Mouse (Mus musculus): ENCODE results near the gene Actr8.

Gene Actr8

DNA sequence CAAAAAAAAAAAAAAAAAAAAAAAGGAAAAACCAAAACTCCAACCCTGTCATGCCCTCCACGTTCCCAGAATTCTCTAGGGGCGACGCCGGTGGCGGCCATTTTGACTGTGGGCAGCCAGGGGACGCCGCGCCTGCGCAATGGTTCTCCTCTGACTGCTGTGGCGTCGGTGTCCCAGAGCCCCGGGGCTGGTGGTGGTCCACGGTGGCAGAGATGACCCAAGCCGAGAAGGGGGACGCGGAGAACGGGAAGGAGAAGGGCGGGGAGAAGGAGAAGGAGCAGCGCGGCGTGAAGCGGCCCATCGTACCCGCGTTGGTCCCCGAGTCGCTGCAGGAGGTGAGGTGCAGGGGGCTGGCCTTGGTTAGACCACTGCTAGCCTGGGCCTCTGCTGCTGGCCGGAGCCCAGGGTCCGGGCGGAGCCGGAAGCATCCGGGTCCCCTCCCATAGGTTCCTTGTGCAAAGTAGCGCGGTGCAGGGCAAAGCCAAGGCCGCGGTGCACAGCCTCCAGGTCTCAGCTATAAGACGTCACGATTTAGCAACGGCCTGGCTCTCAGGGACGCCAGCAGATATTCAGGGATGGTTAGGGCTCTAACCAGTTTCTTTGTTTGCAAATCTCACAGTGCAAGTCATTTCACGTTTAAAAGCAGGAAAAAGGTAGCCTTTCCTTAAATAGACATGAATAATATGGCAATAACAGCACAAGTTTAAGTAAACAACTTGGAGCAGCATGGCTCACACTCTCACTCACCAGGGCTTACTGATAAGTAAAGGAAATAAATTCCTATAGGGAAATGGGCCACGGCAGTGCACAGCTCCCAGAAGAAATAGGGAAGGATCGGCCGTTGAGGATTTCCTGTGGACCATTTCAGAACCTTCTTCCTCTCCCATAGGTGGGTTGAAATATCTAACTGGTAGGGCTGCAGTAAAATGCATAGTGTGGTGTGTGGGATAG lies at the start of gene Actr8:
TSS of gene Actr8 (plus strand) at position 84 of the 951 bp plus-strand sequence.
- peak; percentile 90 for DNase-seq

DNA sequence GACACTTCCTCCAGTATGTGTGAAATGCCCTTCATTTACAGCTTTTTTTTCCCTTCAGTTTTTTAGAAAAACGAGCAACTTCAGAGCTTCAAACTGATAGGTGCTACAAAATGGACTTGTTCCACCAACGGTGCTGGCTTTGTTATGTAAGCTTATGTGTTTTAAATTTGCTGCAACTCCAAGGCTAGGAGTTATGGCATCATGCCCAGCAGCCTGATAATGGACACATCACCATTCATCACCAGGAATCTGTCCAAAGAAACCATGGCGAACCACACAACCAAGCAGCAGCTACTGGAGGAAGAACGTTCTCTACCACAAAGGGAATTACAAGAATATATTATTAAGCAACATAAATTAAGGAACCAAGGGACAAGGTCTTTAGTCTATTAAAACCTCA lies 49.2 kb upstream of the Actr8 start:
- no peak for DNase-seq

DNA sequence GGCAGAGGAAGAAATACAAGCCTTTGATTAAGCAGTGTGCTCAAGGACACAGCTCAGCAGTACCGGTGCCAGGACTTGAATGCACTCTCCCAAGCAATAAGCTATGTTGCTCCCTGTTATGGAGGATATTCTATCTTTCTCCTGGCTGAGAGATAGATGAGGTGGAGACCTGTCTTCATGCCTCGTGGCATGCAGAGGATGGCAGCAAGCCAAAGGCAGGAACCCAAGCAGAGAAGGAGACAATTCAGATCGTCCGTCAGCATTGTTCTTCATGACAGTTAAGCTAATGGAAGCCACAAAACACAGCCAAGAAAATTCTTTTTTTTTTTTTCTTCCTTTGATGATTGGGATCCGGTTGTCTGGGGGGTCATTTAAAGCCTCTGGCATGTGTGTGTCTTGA lies 42.6 kb upstream of the Actr8 start:
- no peak for DNase-seq

DNA sequence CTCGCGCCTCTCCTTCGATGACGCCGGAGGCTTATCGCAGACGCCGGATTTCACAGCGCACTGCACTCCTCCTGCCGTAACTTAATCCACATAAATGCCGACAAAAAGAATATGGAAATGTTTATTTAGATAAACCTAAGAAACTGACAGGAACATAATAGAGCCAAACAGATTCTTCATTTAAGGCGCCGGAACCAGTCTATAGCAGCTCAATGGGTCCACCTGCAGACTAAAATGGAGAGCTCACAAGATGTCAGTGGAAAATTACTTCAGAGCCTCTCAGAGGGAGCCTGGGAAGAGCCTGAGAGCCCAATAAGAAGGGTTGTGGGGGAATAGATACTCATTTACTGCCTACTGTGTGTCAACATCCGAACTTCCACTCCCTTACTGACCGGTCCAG lies 40.7 kb upstream of the Actr8 start:
- DNase-seq: peak; percentile 42

DNA sequence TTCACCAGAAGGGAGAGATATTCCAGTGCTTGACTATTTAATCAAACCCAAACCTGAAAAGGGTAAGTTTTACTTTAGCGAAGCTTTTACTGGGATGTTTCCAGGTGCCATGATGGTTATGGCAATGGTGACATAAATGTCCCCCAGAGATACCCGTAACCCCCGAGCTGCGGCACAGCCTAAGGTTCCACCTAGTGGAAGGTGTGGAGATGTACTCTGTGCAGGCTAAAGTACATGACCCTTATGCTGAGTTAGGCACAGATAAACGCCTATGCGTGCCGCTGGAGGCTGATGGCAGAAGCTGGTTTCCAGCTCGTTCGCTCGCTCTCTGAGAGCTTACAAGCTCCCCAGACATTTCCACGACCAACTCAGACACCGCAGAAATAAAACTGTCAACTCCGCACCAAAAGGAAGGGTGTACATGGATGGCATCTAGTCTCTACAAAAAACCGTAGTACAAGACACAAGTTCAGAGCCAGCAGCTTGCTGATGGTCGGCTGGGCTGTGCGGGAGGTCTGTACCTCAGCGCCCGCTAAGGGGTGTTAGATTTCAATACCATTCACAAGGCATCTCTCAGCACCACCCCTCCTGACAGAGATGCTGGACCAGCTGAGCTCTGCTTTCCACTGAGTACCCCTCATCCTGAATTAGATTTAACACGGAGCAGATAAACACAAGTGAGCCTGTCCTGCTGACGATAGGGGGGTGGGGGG lies 38.4 kb upstream of the Actr8 start:
- DNase-seq: no peak

DNA sequence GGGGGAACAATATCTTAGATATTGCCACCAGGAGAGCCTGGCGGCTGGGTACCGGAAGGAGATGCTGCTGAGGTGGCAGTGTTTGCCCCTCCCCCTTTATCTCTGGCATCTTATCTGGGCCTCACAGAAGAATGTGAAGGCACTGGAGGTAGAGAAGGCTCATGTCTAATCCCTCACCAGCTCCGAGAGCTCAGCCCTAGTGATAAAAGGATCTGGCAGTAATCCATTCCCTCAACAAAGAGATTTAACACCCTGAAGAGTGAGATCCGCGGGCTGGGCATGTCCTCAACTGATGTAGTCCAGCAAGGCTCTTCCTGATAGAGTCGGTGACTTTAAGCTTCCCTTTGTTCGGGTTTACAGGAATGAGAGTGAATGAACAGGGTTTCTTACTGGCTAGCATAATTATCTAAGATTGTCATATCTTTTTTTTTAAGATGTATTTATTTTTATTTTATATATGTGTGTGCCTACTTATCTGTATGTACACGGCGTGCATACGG lies 37.8 kb upstream of the Actr8 start:
- no peak for DNase-seq

DNA sequence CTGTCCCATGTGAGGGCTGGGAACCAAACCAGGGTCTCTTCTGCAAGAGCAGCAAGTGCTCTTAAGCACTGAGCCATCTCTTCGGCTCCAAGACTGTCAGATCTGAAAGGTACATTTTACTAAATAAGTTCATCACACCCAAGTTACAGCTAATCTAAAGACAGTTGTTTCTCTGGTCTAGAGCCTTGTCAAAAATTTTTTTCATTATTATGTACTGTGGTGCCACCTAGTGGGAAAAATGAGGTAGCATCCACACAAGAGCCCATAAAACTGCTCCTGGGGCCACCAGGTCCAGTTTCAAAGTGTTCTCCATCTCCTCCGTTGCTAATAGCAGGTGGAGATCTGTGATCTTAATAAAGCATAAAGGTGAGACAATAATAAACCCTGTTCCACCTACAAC lies 37.3 kb upstream of the Actr8 start:
- peak; percentile 25 for DNase-seq

DNA sequence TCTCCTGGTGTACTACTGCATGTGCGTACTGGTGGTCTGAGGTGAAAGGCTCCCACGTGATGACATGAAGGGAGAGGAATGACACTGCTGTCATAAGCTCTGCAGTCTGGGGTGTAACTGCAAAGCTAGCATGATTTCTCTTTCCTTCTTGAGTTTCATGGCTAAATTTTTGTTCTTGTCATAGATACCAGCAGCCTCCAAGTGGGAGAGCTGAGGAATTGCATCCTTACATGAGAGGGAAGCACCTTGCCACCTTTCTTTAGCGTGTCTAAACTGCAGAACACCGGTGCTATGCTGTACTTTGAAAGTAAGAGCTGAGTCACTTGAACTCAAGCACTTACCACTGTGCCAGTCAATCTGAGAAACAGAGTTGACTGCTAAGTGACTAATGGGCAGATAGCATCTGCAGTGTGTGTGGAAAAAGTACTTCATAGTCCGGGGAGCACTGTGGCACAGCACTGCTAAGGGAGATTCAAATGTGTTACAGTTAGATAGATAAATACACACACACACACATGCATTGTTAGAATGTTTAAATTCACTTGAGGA lies 31.3 kb upstream of the Actr8 start:
- no peak for DNase-seq

DNA sequence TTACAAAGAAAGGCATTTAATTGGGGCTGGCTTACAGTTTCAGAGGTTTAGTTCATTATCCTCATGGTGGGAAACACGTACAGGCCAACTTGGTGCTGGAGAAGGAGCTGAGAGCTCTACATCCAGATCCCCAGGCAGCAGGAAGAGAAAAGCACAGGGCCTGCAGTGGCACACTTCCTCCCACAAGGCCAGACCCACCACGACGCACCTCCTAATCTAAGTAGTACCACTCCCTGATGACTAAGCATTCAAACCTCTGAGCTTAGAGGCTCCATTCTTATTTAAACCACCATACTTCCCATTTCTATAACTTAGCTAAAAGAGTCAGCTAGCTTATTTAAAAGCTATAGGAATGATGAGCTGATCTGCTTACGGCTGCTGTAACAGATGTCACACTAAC lies 27.3 kb upstream of the Actr8 start:
- DNase-seq: no peak

DNA sequence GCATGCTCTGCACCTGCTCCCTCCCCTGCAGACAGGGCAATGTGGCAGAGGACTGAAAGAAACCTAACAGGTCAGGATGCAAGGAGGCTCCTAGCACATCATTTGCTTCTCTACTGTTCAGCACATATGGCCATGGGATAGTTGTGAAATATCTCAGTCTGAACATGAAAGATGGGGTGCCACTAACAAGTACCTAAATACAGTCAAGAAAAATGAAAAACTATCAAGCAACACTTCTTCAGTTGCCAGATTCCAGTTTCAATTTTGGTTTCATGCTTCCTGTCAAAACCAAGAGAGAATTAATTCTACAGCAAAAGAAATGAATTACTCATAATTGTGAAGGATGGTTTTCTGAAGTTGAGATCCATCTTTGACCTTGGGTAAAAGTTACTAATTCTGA lies 20.7 kb upstream of the Actr8 start:
- DNase-seq: no peak

DNA sequence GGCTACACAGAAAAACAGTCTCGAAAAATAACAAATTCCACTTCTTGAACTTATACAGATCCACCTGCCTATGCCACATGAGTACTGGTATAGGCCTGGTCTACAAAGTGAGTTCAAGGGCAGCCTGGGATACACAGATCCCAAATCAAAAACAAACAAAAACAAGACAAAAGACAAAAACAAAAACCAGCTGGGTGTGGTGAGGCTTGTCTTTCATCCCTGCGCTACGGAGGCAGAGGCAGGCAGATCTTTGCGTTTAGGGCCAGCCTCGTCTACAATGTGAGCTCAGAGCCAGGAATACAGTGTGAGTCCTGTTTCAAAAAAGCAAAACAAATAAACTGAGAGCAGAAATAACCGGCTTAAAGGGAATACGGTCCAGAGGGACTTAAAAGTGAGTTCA lies 10.5 kb upstream of the Actr8 start:
- DNase-seq: no peak

DNA sequence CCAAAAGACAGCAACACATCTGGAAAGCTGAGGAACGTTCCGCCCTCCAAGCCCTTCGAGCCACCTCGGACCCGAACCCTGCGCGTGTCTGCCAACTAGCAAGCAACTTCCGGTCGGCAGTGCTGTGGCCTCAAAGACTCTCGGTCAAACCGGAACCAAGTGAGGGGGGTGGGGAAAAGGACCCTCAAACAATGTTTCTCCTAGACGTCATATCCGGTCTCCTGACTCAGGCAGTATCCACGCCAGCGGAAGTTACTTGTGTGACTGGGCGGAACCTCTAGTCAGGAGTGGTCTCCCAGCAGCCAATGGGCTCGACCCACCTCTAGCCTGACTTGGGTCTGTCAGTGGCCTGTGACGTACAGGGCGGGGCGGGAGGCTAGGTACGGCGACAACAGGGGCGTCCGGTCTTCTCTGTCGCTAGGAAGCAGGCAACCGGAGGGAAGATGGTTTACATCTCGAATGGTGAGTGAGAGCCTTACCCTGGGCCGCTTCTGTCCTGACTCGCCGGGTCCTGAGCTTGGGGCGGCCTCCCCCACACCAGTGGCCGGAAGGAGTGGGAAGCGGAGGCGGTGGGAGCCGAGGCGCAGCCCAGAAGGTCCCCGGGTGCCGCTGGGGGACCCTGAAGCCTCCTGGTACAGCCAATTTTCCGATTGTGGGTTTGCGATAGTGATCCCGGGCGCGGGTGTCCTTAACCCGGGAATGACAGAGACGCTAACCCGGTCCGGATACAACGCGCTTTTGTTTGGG lies 9.9 kb upstream of the Actr8 start, which contains the start of gene Selenok:
TSS of gene Selenok (plus strand) at position 234 of the 747 bp plus-strand sequence.
- DNase-seq: peak; percentile 100

DNA sequence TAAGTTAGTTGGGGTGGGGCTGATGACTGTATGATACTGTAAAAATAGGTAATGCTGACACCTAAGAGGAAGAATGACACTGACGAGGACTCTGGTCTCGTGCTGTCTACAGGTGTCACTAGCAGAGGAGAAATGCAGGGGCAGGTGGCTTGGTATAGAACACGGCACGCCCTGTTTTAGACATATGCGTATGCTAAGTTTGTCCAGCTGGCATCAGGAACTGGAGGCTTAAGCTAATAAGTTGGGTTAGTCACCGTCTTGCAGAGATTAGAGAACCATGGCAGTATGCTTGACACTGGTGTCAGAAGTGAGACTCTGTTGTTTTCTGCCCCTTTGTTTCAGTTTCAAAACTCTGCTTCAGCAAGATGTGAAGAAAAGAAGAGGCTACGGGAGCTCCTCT lies 6.7 kb upstream of the Actr8 start:
- DNase-seq: no peak

DNA sequence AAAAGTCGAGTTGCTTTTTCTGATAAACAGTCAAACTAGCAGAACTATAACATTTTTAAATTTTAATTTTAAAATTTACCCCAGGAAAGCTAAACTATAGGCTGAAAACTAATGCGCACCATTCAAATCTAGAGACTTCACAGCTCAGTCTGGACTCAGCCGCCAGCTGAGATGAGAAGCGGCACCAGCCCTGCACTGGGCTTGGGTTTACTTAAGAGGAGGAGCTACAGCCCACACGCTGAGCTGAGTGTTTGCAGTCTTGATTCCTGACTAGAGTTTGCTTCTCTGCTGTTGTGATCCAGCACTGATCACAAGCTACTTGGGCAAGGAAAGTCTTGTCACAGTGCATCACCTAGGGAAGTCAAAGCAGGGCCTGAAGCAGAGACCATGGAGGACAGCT lies 6.1 kb upstream of the Actr8 start:
- no peak for DNase-seq

DNA sequence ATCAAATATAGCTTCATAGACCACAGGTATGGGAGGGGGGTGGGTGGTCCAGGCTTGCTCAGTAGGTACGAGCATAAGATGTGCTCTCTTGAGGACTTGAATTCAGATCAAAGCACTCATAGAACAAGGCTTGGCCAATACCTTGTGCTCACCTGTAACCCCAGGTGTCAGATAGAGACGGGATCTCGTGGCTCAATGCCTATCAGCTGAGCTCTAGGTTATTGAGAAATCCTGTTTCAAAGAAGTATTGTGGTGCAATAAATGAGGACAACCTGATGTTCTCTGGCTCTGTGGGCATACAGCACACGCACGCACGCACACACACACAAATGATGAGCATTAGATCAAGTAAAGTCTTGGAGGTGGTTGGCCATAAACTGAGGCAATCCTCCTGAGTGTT lies 1.2 kb upstream of the Actr8 start:
- no peak for DNase-seq

DNA sequence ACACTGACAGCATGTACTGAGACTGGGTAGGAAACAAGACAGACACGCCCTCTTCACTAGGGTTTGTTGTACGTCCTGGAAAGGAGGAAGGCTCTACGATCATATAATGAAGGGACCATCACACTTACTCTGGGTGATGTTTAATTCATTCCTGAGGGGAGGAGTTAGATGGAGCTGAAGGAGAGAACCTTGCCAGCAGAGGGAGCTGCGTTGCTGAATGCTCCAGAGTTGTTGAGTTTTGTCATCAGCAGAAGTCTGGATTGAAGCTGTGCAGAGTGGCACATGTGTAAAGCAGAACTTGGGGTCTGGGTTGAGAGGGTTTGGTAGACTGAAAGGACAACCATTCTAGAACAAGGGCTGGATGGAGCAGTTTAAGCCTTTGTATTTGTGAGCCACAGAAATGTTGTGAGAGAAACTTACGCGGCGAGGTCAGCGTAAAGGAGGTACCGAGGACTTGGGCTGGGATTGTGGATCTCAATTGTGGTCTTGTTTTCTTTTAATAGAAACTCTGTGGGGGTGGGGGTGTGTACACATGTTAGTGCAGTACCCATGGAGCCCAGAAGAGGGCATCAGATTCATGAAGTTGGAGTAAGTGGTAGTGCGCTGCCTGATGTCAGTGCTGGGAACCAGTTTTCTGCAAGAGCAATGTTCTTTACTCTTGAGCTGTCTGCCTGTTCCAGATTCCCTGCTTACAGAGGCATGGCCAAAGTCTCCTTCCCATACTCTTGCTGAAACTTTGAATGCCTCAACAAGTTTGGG lies 2.5 kb downstream of the Actr8 start:
- no peak for DNase-seq

DNA sequence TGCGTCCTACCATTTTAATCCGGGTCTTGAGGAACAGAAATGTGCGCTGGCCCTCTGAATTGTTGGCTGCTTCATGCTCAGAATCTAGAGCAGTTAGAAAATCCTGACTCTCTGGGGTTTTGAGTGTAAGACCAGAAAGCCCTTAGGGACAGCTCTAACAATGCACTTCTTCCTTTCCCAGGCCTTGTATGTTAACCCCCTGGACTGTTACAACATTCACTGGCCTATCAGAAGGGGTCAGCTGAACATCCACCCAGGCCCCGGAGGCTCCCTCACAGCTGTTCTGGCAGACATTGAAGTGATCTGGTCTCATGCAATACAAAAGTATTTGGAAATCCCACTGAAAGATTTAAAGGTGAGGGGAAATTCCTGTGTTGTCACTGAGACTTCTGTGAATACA lies 8.0 kb downstream of the Actr8 start:
- DNase-seq: no peak

DNA sequence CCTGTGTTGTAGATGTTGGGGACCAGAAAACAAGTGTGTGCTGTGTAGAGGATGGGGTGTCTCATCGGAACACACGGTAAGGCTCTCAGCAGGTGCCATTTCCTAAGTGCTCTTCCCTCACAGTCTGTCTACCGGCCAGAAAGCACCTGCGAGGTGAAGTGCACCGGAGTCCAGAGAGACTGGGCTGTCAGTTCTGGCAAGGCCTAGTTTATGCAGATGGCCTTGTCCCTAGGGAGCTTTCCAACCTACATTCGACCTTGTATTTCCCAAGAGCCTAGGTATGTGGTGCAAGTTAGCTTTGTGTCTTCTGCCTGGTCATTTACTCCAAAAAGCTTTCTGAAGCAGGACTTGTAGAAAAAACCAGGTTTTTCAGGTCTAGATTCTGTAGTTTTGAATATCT lies 9.1 kb downstream of the Actr8 start:
- DNase-seq: no peak

DNA sequence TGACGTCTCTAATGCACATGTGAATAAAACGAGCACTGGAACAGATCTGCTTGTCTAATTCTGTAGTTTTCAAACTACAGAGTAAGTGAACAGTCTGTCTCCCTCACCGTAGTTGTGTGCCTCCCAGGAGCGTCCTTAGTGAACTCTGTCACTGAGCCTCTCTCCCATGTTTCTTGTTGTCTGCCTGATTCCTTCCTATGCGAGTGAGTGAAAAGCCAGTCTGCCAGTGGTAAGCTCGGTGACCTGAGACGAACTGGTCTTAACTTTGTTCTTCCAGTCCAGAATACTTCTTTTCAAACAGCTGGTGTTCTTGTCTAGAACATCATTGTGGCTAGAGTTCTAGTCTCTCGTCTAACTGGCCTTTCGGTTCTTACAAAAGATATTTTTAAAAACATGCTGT lies 9.6 kb downstream of the Actr8 start:
- DNase-seq: no peak

DNA sequence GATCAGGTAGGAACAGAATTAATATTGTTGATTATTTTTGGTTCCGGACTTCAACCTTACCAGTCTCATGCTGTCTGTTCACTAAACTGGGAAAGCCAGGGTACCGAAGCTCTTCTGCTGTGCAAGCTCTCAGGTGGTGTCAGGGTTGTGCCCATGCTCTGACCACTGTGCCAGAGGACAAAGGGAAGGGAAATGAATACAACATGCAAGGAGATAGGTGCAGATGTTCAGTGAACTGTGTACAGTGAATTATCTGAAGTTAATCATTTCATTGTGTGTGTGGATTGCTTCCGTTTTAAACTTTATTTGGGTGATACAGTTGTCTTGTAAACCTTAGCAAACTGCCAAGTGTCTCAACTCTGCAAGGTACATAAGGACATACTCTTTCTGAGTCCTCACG lies 10.2 kb downstream of the Actr8 start:
- no peak for DNase-seq

DNA sequence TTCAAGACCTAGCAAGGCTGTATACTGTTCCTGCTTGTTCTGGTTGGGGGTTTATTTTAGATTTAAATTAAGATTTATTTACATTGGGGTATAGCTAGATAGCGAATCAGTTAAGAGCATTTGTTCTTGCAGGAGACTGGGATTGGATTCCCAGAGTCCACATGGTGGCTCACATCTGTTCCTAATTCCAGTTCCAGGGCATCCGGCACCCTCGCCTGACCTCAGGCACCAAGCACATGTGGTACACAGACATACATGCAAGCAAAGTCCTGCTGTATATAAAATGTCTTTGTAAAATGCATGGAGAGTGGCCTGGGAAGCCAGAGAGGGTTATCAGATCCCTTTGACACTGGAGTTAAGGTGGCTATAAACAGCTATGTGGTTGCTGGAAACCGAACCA lies 16.8 kb downstream of the Actr8 start:
- no peak for DNase-seq
